Mouse (Mus musculus): ENCODE measurements around the gene Zmiz1.

The Zmiz1 gene

GRCm38 (mm10) chr14:25565344-25566088 lies 106.5 kb downstream of the Zmiz1 start:
- DNase-seq, result peak; percentile 95

GRCm38 (mm10) chr14:25567245-25567644 lies 108.3 kb downstream of the Zmiz1 start:
- DNase-seq, result peak; percentile 77

- no peak for DNase-seq
Observed at GRCm38 (mm10) chr14:25567837-25568236, 108.9 kb downstream of the Zmiz1 start.

- no peak for DNase-seq
Observed at GRCm38 (mm10) chr14:25574047-25574870, 115.3 kb downstream of the Zmiz1 start.

- DNase-seq, result no peak
Observed at GRCm38 (mm10) chr14:25576642-25577041, 117.7 kb downstream of the Zmiz1 start.

GRCm38 (mm10) chr14:25577431-25577830 lies 118.4 kb downstream of the Zmiz1 start:
- DNase-seq, result no peak

- no peak for DNase-seq
Observed at GRCm38 (mm10) chr14:25579597-25579996, 120.6 kb downstream of the Zmiz1 start.

- DNase-seq, result no peak
Observed at GRCm38 (mm10) chr14:25580397-25580796, 121.4 kb downstream of the Zmiz1 start.

GRCm38 (mm10) chr14:25582603-25583002 lies 123.6 kb downstream of the Zmiz1 start:
- DNase-seq, result no peak

- peak; percentile 73 for DNase-seq
Observed at GRCm38 (mm10) chr14:25583899-25584298, 124.9 kb downstream of the Zmiz1 start.

- DNase-seq, result peak; percentile 83
Observed at GRCm38 (mm10) chr14:25585545-25586301, 126.7 kb downstream of the Zmiz1 start.

GRCm38 (mm10) chr14:25586846-25587486 lies 128.0 kb downstream of the Zmiz1 start:
- DNase-seq, result no peak

GRCm38 (mm10) chr14:25587487-25588001 lies 128.6 kb downstream of the Zmiz1 start:
- DNase-seq, result no peak

GRCm38 (mm10) chr14:25588156-25588555 lies 129.2 kb downstream of the Zmiz1 start:
- no peak for DNase-seq

- peak; percentile 75 for DNase-seq
Observed at GRCm38 (mm10) chr14:25588946-25589937, 130.3 kb downstream of the Zmiz1 start.

- DNase-seq, result no peak
Observed at GRCm38 (mm10) chr14:25591000-25591399, 132.0 kb downstream of the Zmiz1 start.

GRCm38 (mm10) chr14:25591426-25591825 lies 132.4 kb downstream of the Zmiz1 start:
- no peak for DNase-seq

- no peak for DNase-seq
Observed at GRCm38 (mm10) chr14:25592522-25592921, 133.5 kb downstream of the Zmiz1 start.

- no peak for DNase-seq
Observed at GRCm38 (mm10) chr14:25593876-25594275, 134.9 kb downstream of the Zmiz1 start.

GRCm38 (mm10) chr14:25594611-25595010 lies 135.6 kb downstream of the Zmiz1 start:
- DNase-seq, result no peak

GRCm38 (mm10) chr14:25598960-25599359 lies 140.0 kb downstream of the Zmiz1 start:
- DNase-seq, result no peak
